Mouse (Mus musculus) mouse embryonic stem cell (cell line): ENCODE data around the gene Sltm.
"Not testable (repeated sequence)": the region's sequence is repeated elsewhere in the genome, so short reads cannot be mapped to it uniquely, and the experiment has no call there.

Source experiments
- in situ Hi-C, 2 experiments: fragments of 300-500 bp; cut with MboI; formaldehyde crosslinking; loops; 1 replicate in 1 of 2; 3 replicates in 1 of 2; pipeline ENCODE4 v1.14.3; 2019 to 2020; ENCODE audit warnings: low sequenced_read_pairs in 2 of 2, low pct_unique_long_range_greater_than_20kb in 1 of 2, mixed read lengths in 1 of 2; ENCODE audit not compliant: unreplicated experiment in 1 of 2

Sltm gene

DNA sequence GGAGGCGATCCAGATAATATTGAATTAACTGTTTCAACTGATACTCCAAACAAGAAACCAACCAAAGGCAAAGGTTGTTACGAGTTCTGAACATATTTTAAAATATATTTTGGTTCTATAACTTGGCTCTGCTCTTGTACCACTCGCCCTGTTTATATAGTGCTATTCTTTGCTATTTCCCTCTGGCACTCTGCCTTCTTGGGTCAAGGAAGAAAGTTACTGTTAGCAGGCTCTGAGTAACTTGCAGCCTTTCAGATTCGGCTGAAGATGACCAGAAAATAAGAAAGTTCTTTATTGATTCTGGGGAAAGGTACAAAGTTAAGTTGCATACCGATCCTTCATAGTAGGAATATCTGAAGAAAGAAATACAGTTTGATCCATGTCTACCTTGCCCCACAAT, 1.4 kb downstream of the Sltm start:
- in situ Hi-C loops = no loop called here

GRCm38 (mm10) chr9:70544831-70545230, 2.3 kb downstream of the Sltm start:
- in situ Hi-C loops = no loop called here

DNA sequence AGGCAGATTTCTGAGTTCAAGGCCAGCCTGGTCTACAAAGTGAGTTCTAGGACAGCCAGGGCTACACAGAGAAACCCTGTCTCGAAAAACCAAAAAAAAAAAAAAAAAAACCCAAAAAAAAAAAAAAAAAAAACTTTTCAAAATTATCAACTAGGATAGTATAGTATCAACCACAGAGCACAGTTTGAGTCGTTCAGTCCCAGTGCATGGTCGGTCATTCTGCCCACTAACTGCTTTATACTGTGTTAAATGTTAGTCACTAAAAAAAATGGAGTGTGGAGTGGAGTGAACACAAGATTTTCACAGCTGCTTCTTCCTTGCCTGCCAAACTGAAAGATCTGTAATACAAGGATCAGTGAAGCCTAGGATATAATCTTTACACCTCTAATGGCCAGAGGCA, 4.0 kb downstream of the Sltm start:
- in situ Hi-C loops = not testable (repeated sequence)

DNA sequence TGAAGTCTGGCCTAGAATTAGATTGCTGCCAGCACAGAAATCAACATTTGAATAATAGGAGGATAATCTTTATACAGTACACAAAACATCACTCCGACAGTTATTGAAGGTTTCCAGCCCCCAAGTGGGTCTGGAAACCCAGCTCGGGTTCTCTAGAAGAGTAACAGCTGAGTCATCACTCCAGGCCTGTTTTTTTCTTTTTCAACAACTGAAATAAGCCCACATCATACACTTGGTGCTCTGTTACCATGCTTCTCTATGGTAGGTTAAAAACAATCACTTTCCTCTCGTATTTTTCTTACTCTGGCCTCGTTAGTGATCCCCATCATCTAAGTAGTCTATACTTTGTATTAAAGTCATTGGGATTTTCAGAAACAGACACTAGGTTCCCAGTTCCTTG, 5.8 kb downstream of the Sltm start:
- in situ Hi-C loops = no loop called here

DNA sequence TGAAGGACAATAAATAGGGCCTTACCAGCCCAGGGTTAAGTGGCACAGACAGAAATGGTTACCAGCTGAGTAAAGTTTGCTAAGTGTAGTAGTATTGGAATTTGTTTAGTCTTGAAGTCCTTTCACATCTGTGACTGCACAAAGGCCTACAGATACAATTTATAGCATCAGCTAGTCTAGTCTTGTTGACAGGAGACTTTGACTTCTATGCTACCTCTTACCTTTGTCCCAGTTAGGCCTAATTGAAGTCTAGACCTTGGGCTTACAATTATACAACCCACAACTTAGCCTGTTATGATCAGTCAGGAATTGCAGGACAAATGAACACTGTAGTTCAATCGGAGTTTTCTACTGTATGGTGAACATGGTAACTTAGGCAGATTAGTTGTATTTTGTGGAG, 9.0 kb downstream of the Sltm start:
- in situ Hi-C loops = no loop called here

DNA sequence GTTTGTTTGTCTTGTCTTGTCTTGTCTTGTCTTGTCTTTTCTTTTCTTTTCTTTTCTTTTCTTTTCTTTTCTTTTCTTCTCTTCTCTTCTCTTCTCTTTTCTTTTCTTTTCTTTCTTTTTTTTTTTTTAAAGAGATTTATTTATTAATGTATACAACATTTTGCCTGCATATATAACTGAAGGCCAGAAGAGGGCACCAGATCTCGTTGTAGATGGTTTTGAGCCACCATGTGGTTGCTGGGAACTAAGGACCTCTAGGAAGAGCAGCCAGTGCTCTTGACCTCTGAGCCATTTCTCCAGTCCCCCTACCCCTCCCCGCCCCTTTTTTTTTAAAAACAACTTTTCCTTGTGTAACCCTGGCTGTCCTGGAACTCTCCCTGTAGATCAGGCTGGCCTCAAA, 9.7 kb downstream of the Sltm start:
- in situ Hi-C loops = not testable (repeated sequence)

- in situ Hi-C loops = no loop called here
Observed at GRCm38 (mm10) chr9:70555431-70555830, 12.9 kb downstream of the Sltm start.

DNA sequence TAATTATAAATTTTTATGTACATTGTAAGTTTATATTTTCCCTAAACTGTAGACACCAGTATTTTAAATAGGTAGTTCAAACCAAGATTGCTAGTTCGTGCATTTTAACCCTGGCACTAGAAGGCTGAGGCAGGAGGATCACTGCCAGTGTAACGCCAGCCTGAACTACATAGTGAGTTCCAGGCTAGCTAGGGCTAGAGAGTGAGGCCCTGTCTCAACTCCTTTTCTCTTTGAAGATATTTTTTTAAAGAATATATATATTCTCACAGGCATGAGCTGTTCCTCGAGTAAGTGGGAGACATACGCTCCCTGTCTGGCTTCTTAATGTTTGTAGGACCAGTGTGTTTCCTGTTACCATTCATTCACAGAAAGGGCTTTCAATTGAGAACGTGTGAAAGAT, 14.2 kb downstream of the Sltm start:
- in situ Hi-C loops = no loop called here

DNA sequence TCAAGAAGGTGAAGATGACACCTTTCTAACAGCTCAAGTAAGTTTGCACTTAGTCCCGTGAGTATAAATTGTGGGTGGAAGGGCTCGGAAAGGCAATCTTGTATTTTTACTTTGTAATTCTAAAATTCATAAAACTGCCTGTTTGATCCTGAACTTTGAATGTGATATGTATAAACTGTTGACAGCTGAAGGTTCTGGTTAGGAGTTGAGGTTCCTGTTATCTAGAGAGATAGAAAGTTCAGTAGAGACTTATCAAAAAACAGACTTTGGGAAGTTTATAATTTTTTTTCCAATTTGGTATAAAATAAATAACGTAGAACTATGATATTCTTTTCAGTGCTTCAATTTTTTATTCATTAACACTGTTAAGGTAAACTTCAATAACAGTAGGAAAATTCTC, 20.3 kb downstream of the Sltm start:
- in situ Hi-C loops = no loop called here

GRCm38 (mm10) chr9:70567651-70568050, 25.1 kb downstream of the Sltm start:
- in situ Hi-C loops = no loop called here

- in situ Hi-C loops = no loop called here
Observed at GRCm38 (mm10) chr9:70570351-70570750, 27.8 kb downstream of the Sltm start.

- in situ Hi-C loops = no loop called here
Observed at GRCm38 (mm10) chr9:70578123-70578522, 35.6 kb downstream of the Sltm start.

- in situ Hi-C loops = no loop called here
Observed at GRCm38 (mm10) chr9:70580956-70581355, 38.4 kb downstream of the Sltm start.

GRCm38 (mm10) chr9:70584641-70585040, 42.1 kb downstream of the Sltm start:
- in situ Hi-C loops = no loop called here

DNA sequence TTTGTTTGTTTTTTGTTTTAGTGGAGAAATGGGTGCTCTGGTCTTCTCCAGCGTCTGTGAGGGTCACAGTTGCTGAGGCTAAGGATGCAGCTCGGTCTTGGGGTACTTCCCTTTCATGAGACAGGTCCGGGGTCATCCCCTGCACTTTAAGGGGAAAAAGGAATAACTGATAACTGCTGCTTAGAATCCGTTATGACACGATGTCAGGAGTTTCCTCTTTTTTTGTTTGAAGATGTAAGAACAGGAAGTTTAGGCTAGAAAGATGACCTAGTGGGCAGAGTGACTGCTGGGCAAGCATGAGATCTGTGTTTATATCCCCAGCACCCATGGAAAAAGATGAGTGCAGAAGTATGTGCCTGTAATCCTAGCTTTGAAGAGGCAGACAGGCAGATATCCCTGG, 42.6 kb downstream of the Sltm start:
- in situ Hi-C loops = no loop called here

- in situ Hi-C loops = no loop called here
Observed at GRCm38 (mm10) chr9:70587171-70587570, 44.6 kb downstream of the Sltm start.

DNA sequence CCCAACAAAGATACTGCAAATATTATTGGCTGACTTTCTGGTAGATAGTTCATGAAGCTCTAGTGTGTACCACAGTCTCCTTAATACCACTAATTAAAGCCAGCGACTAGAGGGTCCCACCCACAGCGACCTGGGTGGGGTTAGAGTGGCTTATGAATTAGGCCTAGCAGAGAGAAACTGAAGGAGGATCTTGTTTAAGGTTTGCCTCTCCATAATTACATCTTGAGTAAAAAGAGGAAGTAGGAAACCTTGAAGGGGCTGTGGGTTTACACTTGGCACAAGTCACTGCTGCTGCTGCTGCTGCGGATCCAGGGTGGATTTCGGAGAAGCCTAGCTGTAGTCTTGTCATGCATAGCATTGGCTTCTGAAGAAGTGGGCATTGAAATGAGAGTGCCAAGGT, 48.2 kb downstream of the Sltm start:
- in situ Hi-C loops = no loop called here

DNA sequence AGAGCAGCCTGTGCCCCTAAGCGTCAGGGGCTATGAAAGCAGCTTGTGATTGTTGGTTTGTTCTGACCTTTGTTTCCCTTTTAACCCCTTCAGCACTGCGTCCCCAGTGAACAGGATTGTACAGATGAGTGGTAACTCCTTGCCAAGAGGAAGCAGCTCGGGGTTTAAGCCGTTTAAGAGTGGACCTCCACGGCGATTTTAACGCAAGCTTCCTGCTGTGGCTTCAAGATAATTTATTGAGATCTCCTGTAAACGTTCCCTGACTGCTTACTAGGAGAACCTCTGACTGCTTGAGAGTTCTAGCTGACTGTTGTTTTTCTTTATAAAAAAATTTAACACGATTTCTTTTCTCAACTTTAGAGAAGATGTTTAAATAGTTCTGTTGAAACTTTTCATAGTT, 48.9 kb downstream of the Sltm start:
- in situ Hi-C loops = no loop called here

- in situ Hi-C loops = no loop called here
Observed at GRCm38 (mm10) chr9:70598271-70598670, 55.7 kb downstream of the Sltm start.

- in situ Hi-C loops = no loop called here
Observed at GRCm38 (mm10) chr9:70602186-70602845, 59.8 kb downstream of the Sltm start.
